Mouse (Mus musculus): ENCODE results near the gene Agmo. TPM values are rescaled to one million over a fixed set of nuclear protein-coding genes. Genes with fewer than 3 reads are reported as not detected.

Gene Agmo
- polyA plus RNA-seq, 1 experiment from 2014 or later, result 13.2 TPM

GRCm38 (mm10) chr12:37273964-37274657 is 32.7 kb downstream of the Agmo start:
- H3K4me1 ChIP-seq (replicated peaks), result no peaks in the 10 kb centered on the region
- ATAC-seq (ENCODE audit: low read depth) (no peak), DNase-seq (no peak)
- H3K4me2 ChIP-seq, result no peak overlapping the region
- no peak overlapping the region for H3K9ac ChIP-seq
- no peak overlapping the region for H3K27ac ChIP-seq
- no peaks in the 10 kb centered on the region for H3K9me3 ChIP-seq (replicated peaks)
- 62% methylated on average over 5 of the region's 5 CpGs for WGBS (ENCODE audit: insufficient replicate concordance)
- H3K36me3 ChIP-seq, result no peaks in the 10 kb centered on the region
- H3K27me3 ChIP-seq, result no peaks in the 10 kb centered on the region
- no peak overlapping the region for H3K4me3 ChIP-seq (replicated peaks)

DNA sequence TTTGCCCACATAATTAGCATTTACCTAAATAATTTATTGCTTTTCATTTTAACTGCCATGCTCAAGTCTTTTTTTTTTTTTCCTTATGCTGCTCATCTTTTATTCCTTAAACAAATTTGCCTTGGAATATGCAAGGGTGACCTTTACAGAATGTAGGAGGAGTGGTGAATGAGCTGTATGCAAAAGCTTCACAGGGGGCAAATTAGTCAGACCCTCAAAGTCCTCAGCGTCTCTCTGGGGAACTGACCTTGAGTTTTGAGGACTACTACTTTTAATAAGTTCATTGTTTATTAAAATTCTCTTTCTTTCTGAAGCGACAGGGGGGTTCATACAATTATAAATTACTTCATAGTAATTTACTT is 33.2 kb downstream of the Agmo start:
- no peaks in the 10 kb centered on the region for H3K36me3 ChIP-seq
- WGBS (ENCODE audit: insufficient replicate concordance), result 42% methylated on average over 2 of the region's 2 CpGs

GRCm38 (mm10) chr12:37306956-37307466 is 65.6 kb downstream of the Agmo start:
- Histone ChIP-seq H3K27me3 (no peaks in the 10 kb centered on the region), H3K4me1 (replicated peaks) (no peaks in the 10 kb centered on the region), H3K36me3 (no peaks in the 10 kb centered on the region), H3K4me3 (replicated peaks) (no peak overlapping the region), H3K27ac (no peak overlapping the region), H3K9me3 (replicated peaks) (no peaks in the 10 kb centered on the region), H3K9ac (no peak overlapping the region), H3K4me2 (no peak overlapping the region)
- 60% methylated on average over 1 of the region's 1 CpGs for WGBS (ENCODE audit: insufficient replicate concordance)
- ATAC-seq (ENCODE audit: low read depth) (no peak), DNase-seq (no peak)

More for the DNA sequence above, 33.2 kb downstream of the Agmo start:
- H3K9me3 ChIP-seq (replicated peaks), result no peaks in the 10 kb centered on the region
- H3K27me3 ChIP-seq, result no peaks in the 10 kb centered on the region
- no peak overlapping the region for H3K27ac ChIP-seq
- no peaks in the 10 kb centered on the region for H3K4me1 ChIP-seq (replicated peaks)
- H3K9ac ChIP-seq, result no peak overlapping the region
- no peak overlapping the region for H3K4me2 ChIP-seq
- ATAC-seq (ENCODE audit: low read depth) (no peak), DNase-seq (no peak)
- no peak overlapping the region for H3K4me3 ChIP-seq (replicated peaks)

- no peak for DNase-seq
- Histone ChIP-seq H3K4me2 (no peak overlapping the region), H3K27me3 (no peaks in the 10 kb centered on the region), H3K4me1 (replicated peaks) (no peaks in the 10 kb centered on the region), H3K36me3 (no peaks in the 10 kb centered on the region), H3K9ac (no peak overlapping the region), H3K27ac (no peak overlapping the region), H3K9me3 (replicated peaks) (no peaks in the 10 kb centered on the region), H3K4me3 (replicated peaks) (no peak overlapping the region)
- no peak for ATAC-seq (ENCODE audit: low read depth)
- WGBS (ENCODE audit: insufficient replicate concordance), result 85% methylated on average over 1 of the region's 1 CpGs
These were observed 69.3 kb downstream of the Agmo start for GRCm38 (mm10) chr12:37310786-37311185.

DNA sequence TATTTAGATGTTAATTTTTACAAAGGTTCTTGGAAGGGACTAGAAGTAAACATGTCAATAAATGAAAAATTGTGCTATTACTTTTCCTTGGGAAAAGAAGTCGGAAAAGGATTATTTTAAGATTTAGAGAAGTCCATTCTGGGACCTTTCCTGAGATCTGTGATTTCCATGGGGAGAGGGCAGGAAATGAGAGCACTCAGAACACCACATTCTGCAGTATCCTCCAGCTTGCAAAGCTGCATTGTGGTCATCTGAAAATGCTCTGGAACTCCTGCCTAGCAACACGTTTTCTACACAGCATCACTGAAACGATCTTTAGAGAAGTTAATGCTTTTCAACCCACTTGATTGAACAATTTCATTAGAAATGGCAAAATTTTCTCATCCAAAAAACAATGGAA is 81.4 kb downstream of the Agmo start:
- H3K9ac ChIP-seq, result no peak overlapping the region
- DNase-seq (no peak), ATAC-seq (ENCODE audit: low read depth) (no peak)
- no peaks in the 10 kb centered on the region for H3K4me1 ChIP-seq (replicated peaks)
- no peak overlapping the region for H3K27ac ChIP-seq
- H3K4me2 ChIP-seq, result no peak overlapping the region
- no peaks in the 10 kb centered on the region for H3K27me3 ChIP-seq
- 40% methylated on average over 3 of the region's 3 CpGs for WGBS (ENCODE audit: insufficient replicate concordance)
- H3K36me3 ChIP-seq, result no peaks in the 10 kb centered on the region
- H3K4me3 ChIP-seq (replicated peaks), result no peak overlapping the region
- H3K9me3 ChIP-seq (replicated peaks), result no peaks in the 10 kb centered on the region

DNA sequence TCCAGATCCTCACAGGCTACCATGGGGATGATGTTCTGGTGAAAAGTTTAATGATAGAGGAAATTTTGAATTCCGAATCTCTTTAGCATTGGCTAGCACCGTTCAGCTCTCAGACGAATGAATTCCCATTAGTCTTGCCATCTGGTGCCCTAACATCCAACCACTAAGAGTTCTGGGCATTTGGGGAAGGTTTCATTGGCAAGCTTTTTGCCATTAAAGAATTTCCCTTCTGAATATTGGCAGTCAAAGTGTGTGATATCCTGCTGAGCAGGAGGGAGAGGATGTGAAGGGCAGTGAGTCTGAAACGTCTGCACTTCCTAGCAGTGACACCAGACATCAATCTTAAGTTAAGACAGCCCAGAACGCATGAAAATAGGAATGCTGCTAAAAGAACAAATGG is 93.5 kb downstream of the Agmo start:
- Histone ChIP-seq H3K4me1 (replicated peaks) (no peaks in the 10 kb centered on the region), H3K9me3 (replicated peaks) (no peaks in the 10 kb centered on the region; the same call in 1 of the 2 replicates), H3K4me3 (replicated peaks) (no peak overlapping the region), H3K36me3 (no peaks in the 10 kb centered on the region), H3K4me2 (no peak overlapping the region), H3K27me3 (no peaks in the 10 kb centered on the region), H3K27ac (no peak overlapping the region), H3K9ac (no peak overlapping the region)
- no peak for ATAC-seq (ENCODE audit: low read depth)
- no peak for DNase-seq
- 43% methylated on average over 5 of the region's 5 CpGs for WGBS (ENCODE audit: insufficient replicate concordance)

GRCm38 (mm10) chr12:37344225-37344624 is 102.8 kb downstream of the Agmo start:
- Histone ChIP-seq H3K27ac (no peak overlapping the region), H3K4me2 (no peak overlapping the region), H3K4me1 (replicated peaks) (no peaks in the 10 kb centered on the region), H3K36me3 (no peaks in the 10 kb centered on the region), H3K4me3 (replicated peaks) (no peak overlapping the region), H3K9ac (no peak overlapping the region), H3K27me3 (no peaks in the 10 kb centered on the region), H3K9me3 (replicated peaks) (no peaks in the 10 kb centered on the region)
- WGBS (ENCODE audit: insufficient replicate concordance), result 68% methylated on average over 5 of the region's 5 CpGs
- DNase-seq (no peak), ATAC-seq (ENCODE audit: low read depth) (no peak)

- 56% methylated on average over 5 of the region's 5 CpGs for WGBS (ENCODE audit: insufficient replicate concordance)
- Histone ChIP-seq H3K27ac (no peak overlapping the region), H3K36me3 (no peaks in the 10 kb centered on the region), H3K4me2 (no peak overlapping the region), H3K4me3 (replicated peaks) (no peak overlapping the region), H3K9ac (no peak overlapping the region), H3K9me3 (replicated peaks) (no peaks in the 10 kb centered on the region), H3K27me3 (no peaks in the 10 kb centered on the region), H3K4me1 (replicated peaks) (no peaks in the 10 kb centered on the region)
- DNase-seq (no peak), ATAC-seq (ENCODE audit: low read depth) (no peak)
These were observed 104.3 kb downstream of the Agmo start for GRCm38 (mm10) chr12:37345696-37346095.

DNA sequence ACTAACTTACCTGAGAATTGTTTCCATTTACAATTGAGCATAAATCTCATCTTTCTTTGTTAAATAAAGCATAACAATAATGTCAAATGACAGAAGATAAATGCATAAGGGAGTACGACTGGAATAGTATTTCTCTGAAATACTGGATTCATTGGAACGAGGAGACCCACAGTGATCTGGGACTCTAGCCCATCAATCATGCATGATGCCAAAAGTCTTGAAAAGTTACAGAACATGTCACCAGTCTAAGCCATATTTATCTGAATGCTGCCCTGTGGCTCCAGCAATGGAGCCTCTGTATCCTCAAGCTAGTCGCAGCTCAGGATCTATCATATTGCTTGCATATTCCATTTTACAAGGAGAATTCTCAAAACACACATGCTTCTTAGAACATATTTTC is 150.9 kb downstream of the Agmo start:
- Histone ChIP-seq H3K27me3 (no peaks in the 10 kb centered on the region), H3K4me3 (replicated peaks) (no peak overlapping the region), H3K36me3 (no peaks in the 10 kb centered on the region), H3K4me2 (no peak overlapping the region), H3K9ac (no peak overlapping the region), H3K4me1 (replicated peaks) (no peaks in the 10 kb centered on the region), H3K9me3 (replicated peaks) (no peaks in the 10 kb centered on the region), H3K27ac (no peak overlapping the region)
- DNase-seq (no peak), ATAC-seq (ENCODE audit: low read depth) (no peak)
- WGBS (ENCODE audit: insufficient replicate concordance), result 63% methylated on average over 3 of the region's 3 CpGs

DNA sequence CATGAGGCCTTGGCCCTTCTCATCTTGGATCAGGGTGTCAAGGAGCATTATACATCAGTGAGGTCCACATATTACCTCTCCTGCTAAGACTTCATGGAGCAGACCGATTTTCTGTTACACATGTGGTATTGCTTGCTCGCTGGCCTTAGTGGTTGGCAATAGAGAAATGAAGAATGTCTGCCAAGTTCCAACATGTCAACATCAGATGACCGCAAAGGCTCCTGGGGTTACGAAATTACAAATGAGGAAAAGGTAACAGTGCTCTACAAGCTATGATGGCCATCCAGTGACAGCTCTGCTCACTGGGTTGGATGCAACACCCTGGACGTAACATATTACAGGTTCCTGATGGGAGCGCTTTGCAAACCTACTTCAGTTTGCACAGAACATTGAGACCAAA is 161.1 kb downstream of the Agmo start:
- H3K27ac ChIP-seq, result no peak overlapping the region
- no peaks in the 10 kb centered on the region for H3K9me3 ChIP-seq (replicated peaks)
- no peaks in the 10 kb centered on the region for H3K36me3 ChIP-seq
- DNase-seq (no peak), ATAC-seq (ENCODE audit: low read depth) (no peak)
- H3K4me2 ChIP-seq, result no peak overlapping the region
- no peak overlapping the region for H3K4me3 ChIP-seq (replicated peaks)
- 83% methylated on average over 6 of the region's 6 CpGs for WGBS (ENCODE audit: insufficient replicate concordance)
- H3K4me1 ChIP-seq (replicated peaks), result no peaks in the 10 kb centered on the region
- H3K9ac ChIP-seq, result no peak overlapping the region
- H3K27me3 ChIP-seq, result no peaks in the 10 kb centered on the region

DNA sequence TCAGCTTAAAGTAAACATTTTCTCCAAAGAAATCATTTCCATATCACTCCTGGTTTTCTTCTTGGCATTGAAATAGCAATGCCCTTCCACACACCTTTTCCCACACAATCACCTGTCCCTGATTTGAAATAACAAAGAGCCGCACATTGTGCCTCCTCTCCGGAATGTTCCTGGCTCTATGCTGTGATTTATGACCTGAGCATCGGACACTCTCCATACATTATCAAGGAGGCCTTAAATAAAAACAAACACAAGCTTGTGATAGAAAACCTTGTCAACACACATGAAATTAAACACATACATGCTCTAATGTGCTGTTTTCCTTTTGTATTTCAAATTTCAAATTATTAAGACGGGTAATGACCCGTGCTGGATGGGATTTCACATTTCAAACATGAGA is 184.9 kb downstream of the Agmo start:
- no peak overlapping the region for H3K27ac ChIP-seq
- H3K9me3 ChIP-seq (replicated peaks), result no peaks in the 10 kb centered on the region
- no peak overlapping the region for H3K9ac ChIP-seq
- WGBS (ENCODE audit: insufficient replicate concordance), result 63% methylated on average over 5 of the region's 5 CpGs
- no peak overlapping the region for H3K4me3 ChIP-seq (replicated peaks)
- no peak for ATAC-seq (ENCODE audit: low read depth)
- no peak for DNase-seq
- H3K36me3 ChIP-seq, result no peaks in the 10 kb centered on the region
- no peaks in the 10 kb centered on the region for H3K27me3 ChIP-seq
- no peaks in the 10 kb centered on the region for H3K4me1 ChIP-seq (replicated peaks)
- H3K4me2 ChIP-seq, result no peak overlapping the region

- DNase-seq (no peak), ATAC-seq (ENCODE audit: low read depth) (no peak)
These were observed 185.3 kb downstream of the Agmo start for GRCm38 (mm10) chr12:37426750-37427149.

More at GRCm38 (mm10) chr12:37426750-37427149, 185.3 kb downstream of the Agmo start:
- no peak overlapping the region for H3K27ac ChIP-seq
- H3K9me3 ChIP-seq (replicated peaks), result no peaks in the 10 kb centered on the region
- H3K4me2 ChIP-seq, result no peak overlapping the region
- no peaks in the 10 kb centered on the region for H3K36me3 ChIP-seq
- 57% methylated on average over 5 of the region's 5 CpGs for WGBS (ENCODE audit: insufficient replicate concordance)
- H3K4me1 ChIP-seq (replicated peaks), result no peaks in the 10 kb centered on the region
- H3K9ac ChIP-seq, result no peak overlapping the region
- no peaks in the 10 kb centered on the region for H3K27me3 ChIP-seq
- H3K4me3 ChIP-seq (replicated peaks), result no peak overlapping the region

Measured in liver, embryonic 13.5 days (tissue).